Mouse (Mus musculus) ES-E14 (cell line): ENCODE results near the gene Etfb. TPM values are rescaled to one million over a fixed set of nuclear protein-coding genes. Genes with fewer than 3 reads are reported as not detected.
A peak's percentile ranks its signal among the peaks of the same experiment; 100 is the strongest.

Experiments
- DNase-seq: peaks from one replicate; pipeline ENCODE4 v3.0.0-alpha.2; 2013; ENCODE audit warnings: low read depth, low spot score
- H3K27ac ChIP-seq: 2 replicates; pipeline ENCODE4 v1.5.1; 2012; ENCODE audit warnings: low read depth, mild to moderate bottlenecking, low read length, moderate library complexity, mixed read lengths; ENCODE audit not compliant: poor library complexity, insufficient read depth, severe bottlenecking
- H3K36me3 ChIP-seq: 2 replicates; pipeline ENCODE4 v1.6.1; 2012; ENCODE audit warnings: mild to moderate bottlenecking, low read length, moderate library complexity, mixed read lengths; ENCODE audit not compliant: control insufficient read depth, poor library complexity, insufficient read depth, severe bottlenecking
- H3K4me1 ChIP-seq, 2 experiments: fragments of 150-350 bp in 1 of 2; sonication (generic) in 1 of 2; 2 replicates each; pipeline ENCODE4 v1.6.1; 2012; ENCODE audit warnings: low read length in 2 of 2, mild to moderate bottlenecking in 1 of 2, mixed read lengths in 1 of 2; ENCODE audit not compliant: control insufficient read depth in 2 of 2, insufficient read depth in 2 of 2, poor library complexity in 1 of 2
- H3K4me3 ChIP-seq, 2 experiments: fragments of 150-350 bp in 1 of 2; sonication (generic) in 1 of 2; 2 replicates each; pipeline ENCODE4 v1.5.1; 2012; ENCODE audit warnings: low read length in 2 of 2, low read depth in 1 of 2, mild to moderate bottlenecking in 1 of 2, mixed read lengths in 1 of 2; ENCODE audit not compliant: insufficient read depth in 1 of 2, poor library complexity in 1 of 2, severe bottlenecking in 1 of 2
- H3K9ac ChIP-seq: 2 replicates; pipeline ENCODE4 v1.6.1; 2012; ENCODE audit warnings: low read depth, mild to moderate bottlenecking, low read length, mixed read lengths; ENCODE audit not compliant: poor library complexity, insufficient read depth, severe bottlenecking
- H3K9me3 ChIP-seq: fragments of 150-350 bp; sonication (generic); 2 replicates; pipeline ENCODE4 v1.6.1; 2012; ENCODE audit warnings: low read depth, mild to moderate bottlenecking, low read length; ENCODE audit not compliant: control insufficient read depth, insufficient read depth
- CHD2 ChIP-seq: IDR thresholded peaks from 2 replicates; pipeline ENCODE4 v1.6.1; 2014; ENCODE audit warnings: mild to moderate bottlenecking, low read depth, low read length, inconsistent platforms
- HCFC1 ChIP-seq: IDR thresholded peaks from 2 replicates; pipeline ENCODE4 v1.6.1; 2012; ENCODE audit warnings: low read length, inconsistent platforms, borderline replicate concordance; ENCODE audit not compliant: insufficient read depth
- MAFK ChIP-seq: IDR thresholded peaks from 2 replicates; pipeline ENCODE4 v1.6.1; 2014; ENCODE audit warnings: mild to moderate bottlenecking, low read depth, low read length, inconsistent platforms; ENCODE audit not compliant: insufficient read depth
- ZC3H11A ChIP-seq: IDR thresholded peaks from 2 replicates; pipeline ENCODE4 v1.6.1; 2012; ENCODE audit warnings: low read depth, mild to moderate bottlenecking, inconsistent platforms, low read length, borderline replicate concordance
- ZNF384 ChIP-seq: IDR thresholded peaks from 2 replicates; pipeline ENCODE4 v1.6.1; 2012; ENCODE audit warnings: low read depth, low read length, inconsistent platforms
- in situ Hi-C, 2 experiments: fragments of 600-800 bp; cut with MboI; formaldehyde crosslinking; loops; one replicate each; pipeline ENCODE4 v1.15.1; 2025; ENCODE audit warnings: low sequenced_read_pairs in 2 of 2, inconsistent platforms in 1 of 2; ENCODE audit not compliant: unreplicated experiment in 2 of 2
- total RNA-seq: library from RNA; depleted of rRNA; stranded (reverse); fragments of 300-350 nt; gene quantifications from 2 replicates; pipeline ENCODE4 v1.2.3, GENCODE M21; 2012

Gene Etfb
- total RNA-seq, 1 experiment = 126 TPM

DNA sequence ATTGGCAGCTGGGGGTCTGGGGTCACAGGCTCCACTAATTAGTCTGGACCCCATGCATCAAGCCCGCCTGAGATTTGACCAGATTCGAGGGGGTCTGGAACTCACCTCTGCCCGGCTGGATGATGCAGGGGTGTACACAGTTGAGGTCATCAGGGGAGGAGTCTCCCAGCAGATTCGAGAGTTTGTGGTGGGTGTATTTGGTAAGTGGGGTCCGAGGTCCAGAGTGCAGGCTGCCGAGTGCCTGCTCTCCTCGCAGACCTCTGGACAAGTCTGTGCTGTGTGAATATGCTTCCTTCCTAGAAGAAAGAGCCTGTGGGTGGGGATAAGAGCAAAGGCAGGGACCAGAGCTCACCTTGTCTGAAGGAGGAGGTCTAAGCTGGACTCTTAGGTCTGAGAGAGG lies 20.1 kb downstream of the Etfb start:
- Histone ChIP-seq H3K9me3 (no peaks in the 10 kb centered on the region), H3K9ac (no peak overlapping the region), H3K4me1 (peaks cover 0 to 3% of the 10 kb centered on the region in 2 experiments; a peak in 1 of 4 replicates), H3K36me3 (no peaks in the 10 kb centered on the region), H3K27ac (no peak overlapping the region), H3K4me3 (no peak overlapping the region)
- no peak for DNase-seq
- in situ Hi-C loops = no loop called here
- no peak for TF ChIP-seq ZNF384
- TF ChIP-seq HCFC1 = no peak
- no peak for TF ChIP-seq CHD2
- no peak for TF ChIP-seq MAFK
- TF ChIP-seq ZC3H11A = no peak

DNA sequence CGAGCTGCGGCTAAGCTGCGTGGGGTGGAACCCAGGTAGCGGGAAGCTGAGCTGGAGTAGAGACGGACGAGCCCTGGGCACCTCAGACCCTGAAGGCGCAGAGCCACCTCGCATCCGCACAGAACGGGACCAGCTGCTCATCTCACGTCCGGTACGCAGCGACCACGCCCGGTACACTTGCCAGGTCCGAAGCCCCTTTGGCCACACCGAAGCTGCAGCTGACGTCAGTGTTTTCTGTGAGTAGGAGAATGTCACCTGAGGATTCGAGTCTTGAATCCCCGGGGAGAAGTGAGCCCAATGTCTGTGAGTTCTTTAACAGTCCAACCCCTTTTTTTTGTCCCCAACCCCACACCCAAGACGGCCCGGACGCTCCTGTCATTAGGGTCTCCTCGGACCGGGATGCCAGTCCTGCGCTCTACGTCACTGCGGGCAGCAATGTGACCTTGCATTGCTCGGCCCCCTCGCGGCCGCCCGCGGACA lies 21.0 kb downstream of the Etfb start:
- Histone ChIP-seq H3K27ac (no peak overlapping the region), H3K4me3 (peak overlapping the region; percentile 71), H3K4me1 (peaks cover 0 to 3% of the 10 kb centered on the region in 2 experiments; a peak in 1 of 4 replicates), H3K36me3 (no peaks in the 10 kb centered on the region), H3K9me3 (no peaks in the 10 kb centered on the region), H3K9ac (peak overlapping the region; percentile 55)
- DNase-seq = no peak
- TF ChIP-seq HCFC1 = no peak
- TF ChIP-seq ZNF384 = no peak
- no peak for TF ChIP-seq ZC3H11A
- TF ChIP-seq CHD2 = no peak
- no peak for TF ChIP-seq MAFK
- in situ Hi-C loops = no loop called here

DNA sequence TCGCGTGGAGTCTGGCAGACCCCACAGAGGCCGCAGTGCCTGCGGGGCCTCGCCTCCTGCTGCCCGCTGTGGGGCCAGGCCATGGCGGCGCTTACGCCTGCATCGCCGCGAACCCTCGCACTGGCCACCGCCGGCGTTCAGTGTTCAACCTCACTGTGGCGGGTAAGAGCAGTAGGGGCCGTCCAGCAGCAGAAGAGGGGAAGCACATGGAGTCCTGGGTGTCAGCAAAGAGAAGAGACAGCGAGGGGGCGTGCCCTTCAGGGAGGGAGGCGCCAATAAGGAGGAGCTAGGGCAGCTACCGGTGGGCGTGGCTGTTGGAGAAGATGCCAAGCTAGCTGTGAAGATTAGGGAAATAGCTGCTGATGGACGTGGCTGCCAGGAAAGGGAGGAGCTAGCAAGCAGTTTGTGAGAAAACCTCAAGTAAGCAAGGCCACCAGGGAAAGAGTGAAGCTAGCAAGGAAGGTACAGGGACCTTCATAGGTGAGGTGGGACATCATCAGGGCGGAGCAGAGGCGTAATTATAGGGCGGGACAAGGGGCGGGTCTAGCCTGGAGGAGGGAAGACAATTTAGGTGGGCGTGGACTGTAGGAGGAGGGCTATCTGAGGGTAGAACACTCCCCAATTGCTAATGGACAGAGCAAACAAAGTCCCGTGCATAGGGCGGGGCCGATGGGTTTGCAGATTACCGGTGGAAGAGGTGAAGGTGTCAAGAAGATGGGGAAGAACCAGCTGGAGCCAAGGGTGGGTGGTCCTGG lies 21.6 kb downstream of the Etfb start:
- in situ Hi-C loops = no loop called here
- Histone ChIP-seq H3K9ac (peak overlapping the region; percentile 55), H3K27ac (no peak overlapping the region), H3K36me3 (no peaks in the 10 kb centered on the region), H3K4me1 (peaks cover 0 to 3% of the 10 kb centered on the region in 2 experiments; a peak in 1 of 4 replicates), H3K4me3 (peak overlapping the region; percentile 71), H3K9me3 (no peaks in the 10 kb centered on the region)
- TF ChIP-seq ZC3H11A = no peak
- no peak for TF ChIP-seq MAFK
- TF ChIP-seq ZNF384 = no peak
- TF ChIP-seq CHD2 = no peak
- peak; percentile 96 for DNase-seq

DNA sequence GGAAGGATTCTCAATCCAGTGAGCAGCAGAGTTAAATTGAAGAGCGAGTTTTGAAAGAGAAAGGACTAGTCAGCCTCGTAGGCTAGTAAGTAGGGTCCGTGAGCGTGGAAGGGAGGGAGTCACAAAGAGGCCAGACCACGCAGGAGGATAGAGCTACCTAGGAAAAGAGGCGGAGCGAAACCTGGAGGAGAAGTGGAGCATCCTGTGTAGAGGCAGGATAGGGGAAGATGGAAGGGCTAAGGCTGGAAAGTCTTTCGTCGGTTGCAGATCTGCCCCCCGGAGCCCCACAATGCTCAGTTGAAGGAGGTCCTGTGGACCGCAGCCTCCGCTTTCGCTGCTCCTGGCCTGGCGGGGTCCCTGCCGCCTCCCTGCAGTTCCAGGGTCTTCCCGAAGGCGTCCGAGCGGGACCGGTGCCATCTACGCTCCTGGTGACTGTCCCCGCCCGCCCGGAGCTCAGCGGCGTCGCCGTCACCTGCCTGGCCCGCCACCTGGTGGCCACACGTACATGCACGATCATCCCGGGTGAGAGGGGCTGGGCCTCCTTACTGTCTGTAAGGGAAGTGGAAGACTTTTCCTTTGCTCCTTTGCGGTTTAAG lies 22.3 kb downstream of the Etfb start:
- in situ Hi-C loops = no loop called here
- Histone ChIP-seq H3K4me3 (peak overlapping the region; percentile 65 to 71), H3K4me1 (peaks cover 0 to 3% of the 10 kb centered on the region in 2 experiments; a peak in 1 of 4 replicates), H3K36me3 (no peaks in the 10 kb centered on the region), H3K9ac (peak overlapping the region; percentile 35; the same call in 1 of the 2 replicates), H3K9me3 (no peaks in the 10 kb centered on the region), H3K27ac (no peak overlapping the region)
- TF ChIP-seq HCFC1 (0 out of 2 replicates have a peak, but pooled peaks have one; percentile 15), ZC3H11A (peak; percentile 62; the same call in 1 of the 2 replicates), MAFK (no peak)
- DNase-seq = peak; percentile 80
